Comparison of ENCODE assay signal across 15 mouse cellular contexts in the genomic region with DNA sequence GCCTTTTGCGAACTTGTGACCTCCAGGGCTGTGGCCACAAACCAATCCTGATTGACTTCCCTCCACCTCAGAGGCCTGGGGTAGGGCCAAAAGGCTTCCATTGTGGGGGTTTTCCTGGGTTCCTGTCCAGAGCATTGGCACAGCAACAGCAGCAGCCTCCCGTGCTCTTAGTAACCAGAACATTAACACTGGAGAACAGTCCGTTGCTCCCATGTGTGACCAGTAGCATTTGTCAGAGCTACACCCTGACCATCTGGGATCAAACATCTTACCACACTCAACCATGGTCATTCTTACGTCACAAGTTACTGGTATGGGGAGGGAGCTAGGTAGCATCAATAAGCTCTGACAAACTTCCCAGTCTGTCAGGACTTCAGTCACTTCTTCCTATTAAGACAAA. TPM values are rescaled to one million over a fixed set of nuclear protein-coding genes. Genes with fewer than 3 reads are reported as not detected.
DNase-seq lines count a peak whose midpoint lies in the region; ATAC-seq and TF ChIP-seq lines count a peak whose summit lies in the region.
"Had no signal": no experiment of that assay in that cellular context is flagged by ENCODE, and none has a peak within 500 bp of the region (broad histone marks: within the 10 kb centered on the region; RNA-seq: fewer than 3 reads in every experiment).

No protein-coding gene starts in this region.

- H3K9me3 ChIP-seq in kidney, embryonic 16.5 days (ENCODE audit: low read length), result no peaks in the 10 kb centered on the region
- H3K9me3 ChIP-seq: embryonic facial prominence, embryonic 12.5 days; forebrain, embryonic 13.5 days; heart, embryonic 13.5 days; hindbrain, embryonic 13.5 days had no signal

- ATAC-seq in common myeloid progenitor, adult 5-6 weeks (replicated peaks; ENCODE audit: low read depth, poor library complexity, severe bottlenecking), result 0 out of 2 replicates have a peak, but pooled peaks have one; percentile 20
- 0 out of 2 replicates have a peak, but pooled peaks have one; percentile 37 for ATAC-seq in megakaryocyte progenitor cell, adult 5-6 weeks (replicated peaks; ENCODE audit: poor library complexity)
- ATAC-seq in erythroid progenitor cell, adult 5-6 weeks (replicated peaks; ENCODE audit: low FRiP score, poor library complexity, severe bottlenecking), result no peak
- no peak for ATAC-seq in kidney, embryonic 16.5 days (ENCODE audit: low FRiP score, low TSS enrichment)
- ATAC-seq: forebrain, embryonic 13.5 days; forebrain, postnatal 0 days; hindbrain, postnatal 0 days had no signal

- no peaks in the 10 kb centered on the region for H3K79me2 ChIP-seq in heart, adult 2 months (replicated peaks; ENCODE audit: control insufficient read depth, insufficient read depth, low read length)

- no peak for DNase-seq in heart, adult 2 months
- no peak for DNase-seq in heart, postnatal 4 days
- DNase-seq in lung, adult 18-20 months, result no peak
- DNase-seq: adrenal gland, postnatal 25 days; cerebellum, adult 2 months; forebrain, postnatal 0 days had no signal

- no peak for TF ChIP-seq CTCF in heart, adult 2 months (IDR thresholded peaks at IDR 0.05)

- no peak overlapping the region for H3K4me3 ChIP-seq in heart, adult 2 months
- H3K4me3 ChIP-seq in kidney, embryonic 16.5 days (ENCODE audit: low read length), result no peak overlapping the region
- H3K4me3 ChIP-seq: embryonic facial prominence, embryonic 12.5 days; forebrain, embryonic 13.5 days; heart, embryonic 13.5 days; hindbrain, embryonic 13.5 days had no signal

- no peak overlapping the region for H3K9ac ChIP-seq in heart, adult 2 months (ENCODE audit: low read depth, low read length)
- no peak overlapping the region for H3K9ac ChIP-seq in kidney, embryonic 16.5 days (replicated peaks; ENCODE audit: low read length)
- H3K9ac ChIP-seq: embryonic facial prominence, embryonic 12.5 days; forebrain, embryonic 13.5 days; forebrain, postnatal 0 days; heart, embryonic 13.5 days; hindbrain, embryonic 13.5 days had no signal

- intact Hi-C loops in heart, adult 2 months (cut with DNase I), result no loop called here

- H3K27me3 ChIP-seq in heart, adult 2 months (ENCODE audit: control insufficient read depth, insufficient read depth, low read length), result no peaks in the 10 kb centered on the region
- no peaks in the 10 kb centered on the region for H3K27me3 ChIP-seq in kidney, embryonic 16.5 days (ENCODE audit: insufficient read depth, low read length)
- H3K27me3 ChIP-seq: embryonic facial prominence, embryonic 12.5 days; forebrain, embryonic 13.5 days; heart, embryonic 13.5 days; hindbrain, embryonic 13.5 days had no signal

- peak overlapping the region; percentile 32; the same call in 1 of the 2 replicates for H3K27ac ChIP-seq in heart, adult 2 months
- H3K27ac ChIP-seq in kidney, embryonic 16.5 days (ENCODE audit: low read length), result no peak overlapping the region
- H3K27ac ChIP-seq: embryonic facial prominence, embryonic 12.5 days; forebrain, embryonic 13.5 days; heart, embryonic 13.5 days; hindbrain, embryonic 13.5 days; hindbrain, postnatal 0 days had no signal

- peaks cover 15% of the 10 kb centered on the region for H3K36me3 ChIP-seq in heart, adult 2 months (ENCODE audit: control insufficient read depth, insufficient read depth, low read length)
- peaks cover 36% of the 10 kb centered on the region for H3K36me3 ChIP-seq in kidney, embryonic 16.5 days (ENCODE audit: insufficient read depth, low read length)

- WGBS in heart, adult 2 months, result 68% methylated on average over 4 of the region's 4 CpGs
- 87% methylated on average over 4 of the region's 4 CpGs for whole genome bisulfite sequencing in kidney, embryonic 16.5 days

- TF ChIP-seq EP300 in heart, adult 2 months (IDR thresholded peaks at IDR 0.05; ENCODE audit: insufficient read depth, low read depth, low read length), result no peak

- TF ChIP-seq POLR2A in heart, adult 2 months (IDR thresholded peaks at IDR 0.05; ENCODE audit: insufficient read depth, low read depth, low read length), result no peak

- no peak overlapping the region for H3K4me2 ChIP-seq in kidney, embryonic 16.5 days (replicated peaks; ENCODE audit: low read depth, low read length)
- H3K4me2 ChIP-seq: embryonic facial prominence, embryonic 12.5 days; forebrain, embryonic 13.5 days; heart, embryonic 13.5 days; hindbrain, embryonic 13.5 days had no signal

- H3K4me1 ChIP-seq in heart, adult 2 months (ENCODE audit: control insufficient read depth, insufficient read depth, low read length), result peaks cover 13% of the 10 kb centered on the region
- H3K4me1 ChIP-seq in kidney, embryonic 16.5 days (ENCODE audit: insufficient read depth, low read length), result peaks cover 14% of the 10 kb centered on the region; the same call in 1 of the 2 replicates

RNA-seq across cellular contexts. Expression of gene Snx18, which starts 28.1 kb away (rescaled TPM):
- total RNA-seq in heart, adult 2 months (2021), result 10 to 100 TPM; 18.0 to 20.4 TPM
- polyA plus RNA-seq in heart, adult 2 months (2012; rRNA removed), result 8.3 and 14.8 TPM in 2 replicates
- total RNA-seq in heart, postnatal 4 days (2021), result 10 to 100 TPM; 32.6 to 34.4 TPM
- total RNA-seq in common myeloid progenitor, adult 5-6 weeks (2017), result 26.4 and 27.5 TPM in 2 replicates
- 35.4 and 45.4 TPM in 2 replicates for total RNA-seq in megakaryocyte progenitor cell, adult 5-6 weeks (2015)
- total RNA-seq in megakaryocyte progenitor cell, adult 5-6 weeks (2017), result 40.1 and 42.2 TPM in 2 replicates
- 5.8 and 6.3 TPM in 2 replicates for total RNA-seq in erythroid progenitor cell, adult 5-6 weeks (2015; ENCODE audit: low replicate concordance)
- total RNA-seq in erythroid progenitor cell, adult 5-6 weeks (2017; ENCODE audit: low replicate concordance), result 5.7 and 8.2 TPM in 2 replicates
- polyA plus RNA-seq in kidney, embryonic 16.5 days (2015; fragmentation: Nextera tagmentation; extraction: Ambion mirVana), result 24.6 and 27.2 TPM in 2 replicates

Comparison
In these comparisons a context has a peak if more than half of its experiments do, and no peak if none do; other contexts are left out.
1. ATAC-seq: peak in common myeloid progenitor, adult 5-6 weeks (single experiment) and megakaryocyte progenitor cell, adult 5-6 weeks (single experiment); none in erythroid progenitor cell, adult 5-6 weeks (single experiment) and kidney, embryonic 16.5 days (single experiment).